Mouse (Mus musculus): ENCODE results near the gene Gnmt. TPM values are rescaled to one million over a fixed set of nuclear protein-coding genes. Genes with fewer than 3 reads are reported as not detected.

Gene Gnmt
- polyA plus RNA-seq (2014; fragmentation: Illumina TruSeq; extraction: RNeasy Lipid Tissue Mini Kit (QIAGEN cat#74804); ENCODE audit: low read depth, low replicate concordance) = not detected

GRCm38 (mm10) chr17:46728904-46729318 lies at the start of gene Gnmt:
Gnmt (minus strand) TSS chr17:46729168.

GRCm38 (mm10) chr17:46772404-46773277 lies 43.7 kb upstream of the Gnmt start, which contains the start of gene 2310039H08Rik:
2310039H08Rik (plus strand) TSS chr17:46772635.

GRCm38 (mm10) chr17:46763544-46763943 lies 34.6 kb upstream of the Gnmt start, which contains the start of gene Ptcra:
Ptcra (minus strand) TSS chr17:46763712.

GRCm38 (mm10) chr17:46751794-46752556 lies 23.0 kb upstream of the Gnmt start, which contains the start of gene Cnpy3:
Cnpy3 (minus strand) TSS chr17:46752214.

GRCm38 (mm10) chr17:46710959-46711597 lies 17.9 kb downstream of the Gnmt start, which contains the start of gene Pex6:
Pex6 (plus strand) TSS chr17:46711463.

GRCm38 (mm10) chr17:46704887-46705835 lies 23.8 kb downstream of the Gnmt start, which contains the start of gene Ppp2r5d:
Ppp2r5d (minus strand) TSS chr17:46705111.

GRCm38 (mm10) chr17:46680760-46681373 lies 48.1 kb downstream of the Gnmt start, which contains the start of gene Klhdc3:
Klhdc3 (minus strand) TSS chr17:46680914.

GRCm38 (mm10) chr17:46678416-46678815 lies 50.6 kb downstream of the Gnmt start, which contains the start of gene Mea1:
Mea1 (plus strand) TSS chr17:46678793.

Other genes starting within 250 kb of the Gnmt start
- 3.8 TPM for gene Ttbk1, start 241.5 kb downstream of the Gnmt start, polyA plus RNA-seq (2014; fragmentation: Illumina TruSeq; extraction: RNeasy Lipid Tissue Mini Kit (QIAGEN cat#74804); ENCODE audit: low read depth, low replicate concordance)
- 3.1 TPM for gene Dnph1, start 232.5 kb downstream of the Gnmt start, polyA plus RNA-seq (2014; fragmentation: Illumina TruSeq; extraction: RNeasy Lipid Tissue Mini Kit (QIAGEN cat#74804); ENCODE audit: low read depth, low replicate concordance)
- 2.6 TPM for gene Cul9, start 182.8 kb downstream of the Gnmt start, polyA plus RNA-seq (2014; fragmentation: Illumina TruSeq; extraction: RNeasy Lipid Tissue Mini Kit (QIAGEN cat#74804); ENCODE audit: low read depth, low replicate concordance)
- gene Srf, start 173.0 kb downstream of the Gnmt start, polyA plus RNA-seq (2014; fragmentation: Illumina TruSeq; extraction: RNeasy Lipid Tissue Mini Kit (QIAGEN cat#74804); ENCODE audit: low read depth, low replicate concordance) = 0.36 TPM
- gene Ptk7, start 99.7 kb downstream of the Gnmt start, polyA plus RNA-seq (2014; fragmentation: Illumina TruSeq; extraction: RNeasy Lipid Tissue Mini Kit (QIAGEN cat#74804); ENCODE audit: low read depth, low replicate concordance) = 0.04 TPM
- gene Klc4, start 83.1 kb downstream of the Gnmt start, polyA plus RNA-seq (2014; fragmentation: Illumina TruSeq; extraction: RNeasy Lipid Tissue Mini Kit (QIAGEN cat#74804); ENCODE audit: low read depth, low replicate concordance) = 0.22 TPM
- gene Mrpl2, start 82.9 kb downstream of the Gnmt start, polyA plus RNA-seq (2014; fragmentation: Illumina TruSeq; extraction: RNeasy Lipid Tissue Mini Kit (QIAGEN cat#74804); ENCODE audit: low read depth, low replicate concordance) = 1.8 TPM
- gene Cul7, start 78.8 kb downstream of the Gnmt start, polyA plus RNA-seq (2014; fragmentation: Illumina TruSeq; extraction: RNeasy Lipid Tissue Mini Kit (QIAGEN cat#74804); ENCODE audit: low read depth, low replicate concordance) = 0.11 TPM
- gene Rrp36, start 54.8 kb downstream of the Gnmt start, polyA plus RNA-seq (2014; fragmentation: Illumina TruSeq; extraction: RNeasy Lipid Tissue Mini Kit (QIAGEN cat#74804); ENCODE audit: low read depth, low replicate concordance) = 1.1 TPM
- gene Mea1, start 50.4 kb downstream of the Gnmt start, polyA plus RNA-seq (2014; fragmentation: Illumina TruSeq; extraction: RNeasy Lipid Tissue Mini Kit (QIAGEN cat#74804); ENCODE audit: low read depth, low replicate concordance) = 131 TPM
- 36.7 TPM for gene Klhdc3, start 48.3 kb downstream of the Gnmt start, polyA plus RNA-seq (2014; fragmentation: Illumina TruSeq; extraction: RNeasy Lipid Tissue Mini Kit (QIAGEN cat#74804); ENCODE audit: low read depth, low replicate concordance)
- 2.8 TPM for gene Ppp2r5d, start 24.1 kb downstream of the Gnmt start, polyA plus RNA-seq (2014; fragmentation: Illumina TruSeq; extraction: RNeasy Lipid Tissue Mini Kit (QIAGEN cat#74804); ENCODE audit: low read depth, low replicate concordance)
- gene Pex6, start 17.7 kb downstream of the Gnmt start, polyA plus RNA-seq (2014; fragmentation: Illumina TruSeq; extraction: RNeasy Lipid Tissue Mini Kit (QIAGEN cat#74804); ENCODE audit: low read depth, low replicate concordance) = 0.85 TPM
- gene Cnpy3, start 23.0 kb upstream of the Gnmt start, polyA plus RNA-seq (2014; fragmentation: Illumina TruSeq; extraction: RNeasy Lipid Tissue Mini Kit (QIAGEN cat#74804); ENCODE audit: low read depth, low replicate concordance) = 0.95 TPM
- gene Ptcra, start 34.5 kb upstream of the Gnmt start, polyA plus RNA-seq (2014; fragmentation: Illumina TruSeq; extraction: RNeasy Lipid Tissue Mini Kit (QIAGEN cat#74804); ENCODE audit: low read depth, low replicate concordance) = not detected
- 14.5 TPM for gene 2310039H08Rik, start 43.5 kb upstream of the Gnmt start, polyA plus RNA-seq (2014; fragmentation: Illumina TruSeq; extraction: RNeasy Lipid Tissue Mini Kit (QIAGEN cat#74804); ENCODE audit: low read depth, low replicate concordance)
- gene Rpl7l1, start 53.5 kb upstream of the Gnmt start, polyA plus RNA-seq (2014; fragmentation: Illumina TruSeq; extraction: RNeasy Lipid Tissue Mini Kit (QIAGEN cat#74804); ENCODE audit: low read depth, low replicate concordance) = 20.1 TPM
- gene Bicral, start 129.3 kb upstream of the Gnmt start, polyA plus RNA-seq (2014; fragmentation: Illumina TruSeq; extraction: RNeasy Lipid Tissue Mini Kit (QIAGEN cat#74804); ENCODE audit: low read depth, low replicate concordance) = 7.7 TPM
- 7.8 TPM for gene Tbcc, start 161.5 kb upstream of the Gnmt start, polyA plus RNA-seq (2014; fragmentation: Illumina TruSeq; extraction: RNeasy Lipid Tissue Mini Kit (QIAGEN cat#74804); ENCODE audit: low read depth, low replicate concordance)
- 0.99 TPM for gene Prph2, start 181.3 kb upstream of the Gnmt start, polyA plus RNA-seq (2014; fragmentation: Illumina TruSeq; extraction: RNeasy Lipid Tissue Mini Kit (QIAGEN cat#74804); ENCODE audit: low read depth, low replicate concordance)

Measured in testis, adult 10 weeks (tissue).